Mouse (Mus musculus) megakaryocyte-erythroid progenitor cell, adult 5-6 weeks (primary cell): ENCODE measurements around the gene Msl2. TPM values are rescaled to one million over a fixed set of nuclear protein-coding genes. Genes with fewer than 3 reads are reported as not detected.

Experiments used
- ATAC-seq: replicated peaks from 2 replicates; pipeline ENCODE4 v1.8.0; 2016; ENCODE audit warnings: mild to moderate bottlenecking, inconsistent platforms; ENCODE audit not compliant: severe bottlenecking, poor library complexity, low FRiP score, low TSS enrichment
- total RNA-seq, 2 experiments: library from RNA; stranded (forward) in 1 of 2; stranded (reverse) in 1 of 2; fragments of 200-1000, 215-1000 nt in 1 of 2; fragments of >200 nt in 1 of 2; fragmentation: Nextera tagmentation in 1 of 2; gene quantifications; 2 replicates each; pipeline ENCODE4 v1.2.3; 2014 to 2017

The Msl2 gene
- total RNA-seq, 2 experiments from 2014 or later, result 50.4 to 52.2 TPM

DNA sequence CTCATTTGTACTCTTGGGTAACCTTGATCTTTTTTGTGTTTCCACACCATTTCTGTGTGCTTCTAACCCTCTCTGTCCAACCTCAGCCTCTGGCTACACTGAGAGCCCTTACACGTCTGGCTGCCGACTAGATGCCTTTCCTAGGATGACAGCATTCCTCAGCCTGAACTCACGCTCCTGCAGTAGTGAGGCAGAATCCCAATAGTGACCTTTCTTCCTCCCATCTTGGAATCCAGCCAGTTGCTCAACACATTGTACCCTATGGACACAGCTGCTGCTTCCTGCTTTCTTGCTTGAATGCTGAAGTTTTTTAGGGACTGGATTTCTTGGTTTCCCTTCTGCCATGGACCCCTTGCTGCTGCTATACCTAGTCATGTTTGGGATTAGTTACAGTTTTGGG is 36.1 kb downstream of the Msl2 start:
- ATAC-seq, result no peak

DNA sequence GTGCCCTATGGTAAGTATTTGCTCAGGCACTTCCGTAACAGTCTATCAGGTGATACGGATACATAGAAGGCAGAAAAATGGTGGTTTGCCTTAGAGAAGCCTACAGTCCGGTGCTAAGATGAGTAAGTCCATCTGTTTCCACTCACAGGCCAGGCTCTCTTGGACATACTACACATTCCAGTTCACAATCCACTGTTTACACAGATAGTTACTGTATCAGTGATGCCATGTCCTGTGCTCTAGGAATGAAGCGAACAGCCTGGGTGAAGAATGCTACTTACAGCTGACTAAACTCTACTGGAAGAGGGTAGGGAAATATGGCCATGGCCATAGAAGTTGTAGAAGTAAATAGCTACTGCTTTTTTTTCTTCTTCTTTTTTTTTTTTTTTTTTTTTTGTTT is 39.4 kb downstream of the Msl2 start:
- ATAC-seq, result no peak

DNA sequence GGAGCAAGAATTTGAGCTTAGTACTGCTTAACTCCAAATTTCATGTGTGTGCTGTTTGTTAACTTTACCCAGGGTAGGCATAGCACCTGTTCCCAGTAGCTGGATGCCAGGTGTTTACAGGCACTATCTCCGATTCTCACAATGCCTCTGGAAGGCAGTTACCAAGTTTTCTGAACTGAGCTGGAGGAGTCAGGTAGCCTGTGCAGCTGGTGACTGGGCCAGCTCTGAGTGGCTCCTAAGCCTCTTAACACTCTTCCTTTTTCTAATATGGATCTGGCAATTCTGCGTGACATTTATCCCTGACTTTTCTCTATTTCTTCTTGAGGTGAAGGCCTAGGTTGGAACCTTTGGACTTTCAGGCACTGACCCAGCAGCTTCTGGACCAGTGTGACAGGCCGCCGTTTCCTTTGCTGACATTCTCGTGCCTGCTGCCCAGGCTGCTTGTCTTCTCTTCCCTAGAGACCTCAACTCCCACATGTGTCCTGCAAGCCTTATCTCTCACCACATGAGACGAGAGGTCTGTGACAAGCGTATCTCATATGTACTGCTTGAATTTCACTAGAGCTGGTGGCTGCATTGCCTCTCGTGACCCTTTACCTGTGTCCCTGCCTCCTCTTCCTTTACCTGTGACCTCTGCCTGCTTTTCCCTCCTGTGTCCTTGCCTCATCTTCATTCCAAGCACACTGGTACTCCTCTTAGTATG is 40.4 kb downstream of the Msl2 start:
- ATAC-seq, result peak; percentile 94

DNA sequence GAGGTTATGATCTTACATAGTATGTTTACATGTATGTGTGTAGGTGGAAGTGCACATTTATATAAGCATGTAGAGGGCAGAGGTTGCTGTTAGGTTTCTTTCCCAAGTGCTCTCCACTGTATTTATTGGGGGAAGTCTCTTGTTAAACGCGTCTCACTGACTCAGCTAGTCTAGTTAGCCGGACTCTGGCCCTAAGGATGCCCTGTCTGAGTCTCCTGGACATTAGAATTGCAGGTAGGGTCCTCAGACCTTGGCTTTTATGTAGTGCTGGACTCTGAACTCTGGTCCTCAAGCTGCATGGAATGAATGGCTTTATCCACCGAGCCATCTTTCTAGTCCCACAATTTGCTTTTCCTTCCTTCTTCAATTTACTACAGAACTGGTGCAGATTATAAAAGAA is 69.7 kb downstream of the Msl2 start:
- no peak for ATAC-seq

DNA sequence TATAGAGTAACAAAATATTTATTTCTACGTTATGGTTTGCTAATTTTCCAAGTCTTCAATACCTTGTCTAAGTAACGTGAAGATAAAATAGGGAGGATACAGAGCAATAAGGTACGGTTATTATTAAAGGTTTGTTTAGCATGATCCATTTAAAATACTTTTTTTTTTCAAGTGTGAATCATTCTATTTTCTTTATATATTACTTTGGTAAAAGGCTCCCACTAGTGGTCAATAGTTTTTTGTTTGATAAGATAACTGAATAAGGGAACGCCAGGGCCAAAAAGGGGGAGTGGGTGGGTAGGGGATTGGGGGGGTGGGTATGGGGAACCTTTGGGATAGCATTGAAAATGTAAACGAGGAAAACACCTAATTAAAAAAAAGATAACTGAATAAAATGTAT is 79.0 kb downstream of the Msl2 start:
- no peak for ATAC-seq

Other genes with a start within 250 kb of the Msl2 start
- 27.7 and 37.8 TPM in 2 replicates for gene Pccb, start 39.2 kb upstream of the Msl2 start, total RNA-seq (2014; fragmentation: Nextera tagmentation)
- gene Pccb, start 39.2 kb upstream of the Msl2 start, total RNA-seq (2017), result 23.4 and 33.2 TPM in 2 replicates
- gene Ppp2r3a, start 177.7 kb downstream of the Msl2 start, total RNA-seq (2014; fragmentation: Nextera tagmentation), result 6.4 and 11.3 TPM in 2 replicates
- 5.4 and 12.5 TPM in 2 replicates for gene Ppp2r3a, start 177.7 kb downstream of the Msl2 start, total RNA-seq (2017)